Mouse (Mus musculus) lung, embryonic 16.5 days (tissue): Measurements from ENCODE around the gene Gm10521. TPM values are rescaled to one million over a fixed set of nuclear protein-coding genes. Genes with fewer than 3 reads are reported as not detected.
"Not testable (repeated sequence)": the region's sequence is repeated elsewhere in the genome, so short reads cannot be mapped to it uniquely, and the experiment has no call there.

ENCODE experiments used
- ATAC-seq: fragments of 200-750 bp; cut with Nextera tagmentation; 2 replicates; pipeline ENCODE4 v1.8.0; 2017; ENCODE audit warnings: low read depth, mild to moderate bottlenecking, moderate library complexity
- H3K27ac ChIP-seq: fragments of 300-500 bp; sonication (generic); 2 replicates; pipeline ENCODE4 v1.5.1; 2014; ENCODE audit warnings: mild to moderate bottlenecking, control low read depth, low read length
- H3K27me3 ChIP-seq: fragments of 300-500 bp; sonication (generic); 2 replicates; pipeline ENCODE4 v1.6.1; 2014; ENCODE audit warnings: low read depth, low read length, mixed read lengths; ENCODE audit not compliant: control insufficient read depth, insufficient read depth
- H3K36me3 ChIP-seq: fragments of 300-500 bp; sonication (generic); 2 replicates; pipeline ENCODE4 v1.6.1; 2014; ENCODE audit warnings: low read length; ENCODE audit not compliant: control insufficient read depth, insufficient read depth
- H3K4me1 ChIP-seq: fragments of 300-500 bp; sonication (generic); replicated peaks from 2 replicates; pipeline ENCODE4 v1.6.1; 2014; ENCODE audit warnings: low read length, mixed read lengths; ENCODE audit not compliant: control insufficient read depth, insufficient read depth
- H3K4me2 ChIP-seq: fragments of 300-500 bp; sonication (generic); 2 replicates; pipeline ENCODE4 v1.6.1; 2014; ENCODE audit warnings: low read depth, low read length, control low read depth
- H3K4me3 ChIP-seq: fragments of 300-500 bp; sonication (generic); 2 replicates; pipeline ENCODE4 v1.5.1; 2014; ENCODE audit warnings: mild to moderate bottlenecking, low read length, control low read depth
- H3K9ac ChIP-seq: fragments of 300-500 bp; sonication (generic); 2 replicates; pipeline ENCODE4 v1.6.1; 2014; ENCODE audit warnings: low read length, control low read depth
- H3K9me3 ChIP-seq: fragments of 300-500 bp; sonication (generic); 2 replicates; pipeline ENCODE4 v1.6.1; 2016; ENCODE audit warnings: low read length; ENCODE audit not compliant: control insufficient read depth
- WGBS: fragments of 180-500 bp; shearing (Covaris S2); extraction: QIAGEN DNeasy Blood & Tissue Kit; methylation state at CpG from one replicate; pipeline ENCODE4 v1.1.7; 2014; 5-methylcytosine and 5-hydroxymethylcytosine counted together
- polyA plus RNA-seq: library from polyadenylated mRNA; unstranded; fragments of >200 nt; fragmentation: Nextera tagmentation; extraction: Ambion mirVana; gene quantifications from 2 replicates; pipeline ENCODE4 v1.2.1, GENCODE M21; 2015

Gene Gm10521
- polyA plus RNA-seq: 0.08 TPM in 1 of 2 replicates, not detected in the other

- H3K4me3 ChIP-seq, H3K27ac ChIP-seq, H3K9ac ChIP-seq, H3K4me2 ChIP-seq, H3K27me3 ChIP-seq, H3K9me3 ChIP-seq, H3K4me1 ChIP-seq, H3K36me3 ChIP-seq, ATAC-seq: not testable (repeated sequence)
- WGBS: 71% methylated on average over 5 of the region's 5 CpGs
Observed at GRCm38 (mm10) chr1:171895364-171895763, at the start of gene Gm10521. Gene Gm10521, plus strand, starts transcription at chr1:171895664.

- H3K4me3 ChIP-seq: no peak overlapping the region
- no peak overlapping the region for H3K4me2 ChIP-seq
- H3K36me3 ChIP-seq: no peaks in the 10 kb centered on the region
- ATAC-seq: no peak
- H3K27ac ChIP-seq: no peak overlapping the region
- H3K27me3 ChIP-seq: no peaks in the 10 kb centered on the region
- no peaks in the 10 kb centered on the region for H3K4me1 ChIP-seq
- H3K9ac ChIP-seq: no peak overlapping the region
- no peaks in the 10 kb centered on the region for H3K9me3 ChIP-seq
Observed at GRCm38 (mm10) chr1:171848201-171848600, 47.3 kb upstream of the Gm10521 start.

- no peak overlapping the region for H3K4me3 ChIP-seq
- no peaks in the 10 kb centered on the region for H3K9me3 ChIP-seq
- no peaks in the 10 kb centered on the region for H3K27me3 ChIP-seq
- no peaks in the 10 kb centered on the region for H3K4me1 ChIP-seq
- no peak overlapping the region for H3K27ac ChIP-seq
- H3K9ac ChIP-seq: no peak overlapping the region
- WGBS: 78% methylated on average over 4 of the region's 4 CpGs
- ATAC-seq: no peak
- H3K36me3 ChIP-seq: no peaks in the 10 kb centered on the region
- H3K4me2 ChIP-seq: no peak overlapping the region
Observed at GRCm38 (mm10) chr1:171848757-171849156, 46.7 kb upstream of the Gm10521 start.

- Histone ChIP-seq H3K4me1 (no peaks in the 10 kb centered on the region), H3K4me3 (no peak overlapping the region), H3K9ac (no peak overlapping the region), H3K9me3 (no peaks in the 10 kb centered on the region), H3K4me2 (no peak overlapping the region), H3K36me3 (no peaks in the 10 kb centered on the region), H3K27ac (no peak overlapping the region), H3K27me3 (no peaks in the 10 kb centered on the region)
- 78% methylated on average over 5 of the region's 5 CpGs for WGBS
- ATAC-seq: no peak
Observed at GRCm38 (mm10) chr1:171849454-171849853, 46.0 kb upstream of the Gm10521 start.

GRCm38 (mm10) chr1:171865467-171865866 lies 30.0 kb upstream of the Gm10521 start:
- ATAC-seq: no peak
- H3K4me1 ChIP-seq: no peaks in the 10 kb centered on the region
- WGBS: 70% methylated on average over 4 of the region's 4 CpGs
- no peak overlapping the region for H3K27ac ChIP-seq
- no peak overlapping the region for H3K9ac ChIP-seq
- H3K4me3 ChIP-seq: no peak overlapping the region
- H3K36me3 ChIP-seq: no peaks in the 10 kb centered on the region
- H3K9me3 ChIP-seq: no peaks in the 10 kb centered on the region
- H3K27me3 ChIP-seq: no peaks in the 10 kb centered on the region
- H3K4me2 ChIP-seq: no peak overlapping the region

GRCm38 (mm10) chr1:171886989-171887388 lies 8.5 kb upstream of the Gm10521 start:
- Histone ChIP-seq H3K4me3 (no peak overlapping the region), H3K36me3 (no peaks in the 10 kb centered on the region), H3K9me3 (no peaks in the 10 kb centered on the region), H3K4me2 (no peak overlapping the region), H3K27me3 (no peaks in the 10 kb centered on the region), H3K9ac (no peak overlapping the region), H3K27ac (no peak overlapping the region), H3K4me1 (no peaks in the 10 kb centered on the region)
- no peak for ATAC-seq
- 84% methylated on average over 1 of the region's 1 CpGs for whole genome bisulfite sequencing

GRCm38 (mm10) chr1:171904011-171904410 lies 8.5 kb downstream of the Gm10521 start:
- Histone ChIP-seq H3K9me3 (no peaks in the 10 kb centered on the region), H3K4me3 (no peak overlapping the region), H3K4me2 (no peak overlapping the region), H3K36me3 (no peaks in the 10 kb centered on the region), H3K4me1 (no peaks in the 10 kb centered on the region), H3K9ac (no peak overlapping the region), H3K27ac (no peak overlapping the region), H3K27me3 (no peaks in the 10 kb centered on the region)
- 62% methylated on average over 1 of the region's 1 CpGs for WGBS
- ATAC-seq: no peak

GRCm38 (mm10) chr1:171915638-171916458 lies 20.4 kb downstream of the Gm10521 start:
- Histone ChIP-seq H3K27me3 (no peaks in the 10 kb centered on the region), H3K9me3 (no peaks in the 10 kb centered on the region), H3K36me3 (no peaks in the 10 kb centered on the region), H3K4me2 (no peak overlapping the region), H3K9ac (no peak overlapping the region), H3K4me3 (no peak overlapping the region), H3K4me1 (no peaks in the 10 kb centered on the region), H3K27ac (no peak overlapping the region)
- WGBS: 75% methylated on average over 13 of the region's 13 CpGs
- ATAC-seq: no peak

- Histone ChIP-seq H3K4me1 (no peaks in the 10 kb centered on the region), H3K9ac (no peak within 1 kb of the TSS), H3K4me3 (no peak within 1 kb of the TSS), H3K4me2 (no peak within 1 kb of the TSS; the same call in 1 of the 2 replicates), H3K27ac (no peak within 1 kb of the TSS), H3K27me3 (no peaks in the 10 kb centered on the region), H3K9me3 (no peaks in the 10 kb centered on the region), H3K36me3 (no peaks in the 10 kb centered on the region)
- no peak for ATAC-seq
- 55% methylated on average over 14 of the region's 14 CpGs for WGBS
Observed at GRCm38 (mm10) chr1:171917305-171918039, 22.0 kb downstream of the Gm10521 start, which contains the start of gene Slamf6. Gene Slamf6, plus strand, starts transcription at chr1:171917515.
